Mouse (Mus musculus): ENCODE data around the gene Il33. TPM values are rescaled to one million over a fixed set of nuclear protein-coding genes. Genes with fewer than 3 reads are reported as not detected.
A peak's percentile ranks its signal among the peaks of the same experiment; 100 is the strongest.
"Not testable (repeated sequence)": the region's sequence is repeated elsewhere in the genome, so short reads cannot be mapped to it uniquely, and the experiment has no call there.

Il33 gene
- total RNA-seq, 2 experiments from 2014 or later, result not detected

GRCm38 (mm10) chr19:29937445-29937844 lies 12.5 kb downstream of the Il33 start:
- ATAC-seq (replicated peaks; ENCODE audit: poor library complexity), result no peak

GRCm38 (mm10) chr19:29940239-29940638 lies 15.3 kb downstream of the Il33 start:
- ATAC-seq (replicated peaks; ENCODE audit: poor library complexity), result peak; percentile 92

- ATAC-seq (replicated peaks; ENCODE audit: poor library complexity), result 0 out of 2 replicates have a peak, but pooled peaks have one; percentile 46
These were observed 16.3 kb downstream of the Il33 start for GRCm38 (mm10) chr19:29941208-29941607.

GRCm38 (mm10) chr19:29942358-29942757 lies 17.4 kb downstream of the Il33 start:
- ATAC-seq (replicated peaks; ENCODE audit: poor library complexity), result no peak

GRCm38 (mm10) chr19:29944426-29944825 lies 19.5 kb downstream of the Il33 start:
- ATAC-seq (replicated peaks; ENCODE audit: poor library complexity), result no peak

- ATAC-seq (replicated peaks; ENCODE audit: poor library complexity), result not testable (repeated sequence)
These were observed 20.0 kb downstream of the Il33 start for GRCm38 (mm10) chr19:29944935-29945334.

GRCm38 (mm10) chr19:29945557-29946422 lies 20.9 kb downstream of the Il33 start:
- no peak for ATAC-seq (replicated peaks; ENCODE audit: poor library complexity)

- no peak for ATAC-seq (replicated peaks; ENCODE audit: poor library complexity)
These were observed 21.5 kb downstream of the Il33 start for GRCm38 (mm10) chr19:29946423-29946716.

- ATAC-seq (replicated peaks; ENCODE audit: poor library complexity), result no peak
These were observed 22.1 kb downstream of the Il33 start for GRCm38 (mm10) chr19:29947056-29947455.

- ATAC-seq (replicated peaks; ENCODE audit: poor library complexity), result peak; percentile 99
These were observed 23.2 kb downstream of the Il33 start for GRCm38 (mm10) chr19:29947891-29948801.

- no peak for ATAC-seq (replicated peaks; ENCODE audit: poor library complexity)
These were observed 27.6 kb downstream of the Il33 start for GRCm38 (mm10) chr19:29952538-29952937.

GRCm38 (mm10) chr19:29953833-29954232 lies 28.9 kb downstream of the Il33 start:
- ATAC-seq (replicated peaks; ENCODE audit: poor library complexity), result peak; percentile 68

GRCm38 (mm10) chr19:29955454-29955853 lies 30.5 kb downstream of the Il33 start:
- ATAC-seq (replicated peaks; ENCODE audit: poor library complexity), result no peak

- ATAC-seq (replicated peaks; ENCODE audit: poor library complexity), result no peak
These were observed 36.0 kb downstream of the Il33 start for GRCm38 (mm10) chr19:29960906-29961305.

- ATAC-seq (replicated peaks; ENCODE audit: poor library complexity), result no peak
These were observed 36.9 kb downstream of the Il33 start for GRCm38 (mm10) chr19:29961842-29962241.

- no peak for ATAC-seq (replicated peaks; ENCODE audit: poor library complexity)
These were observed 38.7 kb downstream of the Il33 start for GRCm38 (mm10) chr19:29963598-29964092.

GRCm38 (mm10) chr19:29967960-29968359 lies 43.0 kb downstream of the Il33 start:
- no peak for ATAC-seq (replicated peaks; ENCODE audit: poor library complexity)

- no peak for ATAC-seq (replicated peaks; ENCODE audit: poor library complexity)
These were observed 48.5 kb downstream of the Il33 start for GRCm38 (mm10) chr19:29973396-29973795.

- ATAC-seq (replicated peaks; ENCODE audit: poor library complexity), result 0 out of 2 replicates have a peak, but pooled peaks have one; percentile 48
These were observed 53.9 kb downstream of the Il33 start for GRCm38 (mm10) chr19:29978847-29979246.

GRCm38 (mm10) chr19:29979452-29980089 lies 54.7 kb downstream of the Il33 start:
- no peak for ATAC-seq (replicated peaks; ENCODE audit: poor library complexity)
